Mouse (Mus musculus): ENCODE results near the gene Stab2.

DNA sequence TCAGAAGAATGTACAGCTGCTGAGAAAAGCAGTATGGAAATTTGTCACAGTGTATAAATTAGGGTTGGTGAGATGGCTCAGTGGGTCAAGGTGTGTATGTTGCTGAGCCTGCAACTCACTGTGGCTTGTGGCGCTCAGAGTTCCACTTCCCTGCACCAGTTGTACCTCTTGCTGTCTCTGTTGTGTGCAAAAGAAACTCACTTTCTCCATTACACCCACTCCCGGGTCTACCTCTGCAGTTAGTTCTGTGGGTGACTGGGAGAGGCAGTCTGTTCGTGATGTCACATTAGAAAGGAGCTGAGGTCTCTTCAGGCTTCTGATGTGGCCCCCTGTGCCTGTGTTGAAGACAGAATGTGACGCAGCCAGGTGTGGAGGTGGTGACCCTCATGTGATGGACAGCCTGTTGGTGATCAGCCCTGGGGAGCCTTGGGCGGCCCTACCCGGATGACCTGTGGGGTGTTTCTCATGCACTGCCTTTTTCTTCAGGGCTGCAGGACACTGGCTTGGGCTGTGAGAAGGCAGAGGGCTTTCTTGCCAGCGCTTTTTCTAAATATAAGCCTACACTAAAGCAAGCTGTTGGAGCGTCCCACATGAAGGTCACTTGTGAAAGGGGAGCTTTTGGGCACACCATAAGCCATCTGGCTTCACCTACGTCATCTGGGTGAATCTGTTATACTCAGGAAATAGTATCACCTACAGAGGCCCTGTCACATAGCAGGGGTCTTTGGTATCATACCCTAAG is 212.9 kb downstream of the Stab2 start:
- TF ChIP-seq CTCF (IDR thresholded peaks at IDR 0.05; ENCODE audit: low read depth) (no peak), EP300 (IDR thresholded peaks at IDR 0.05; ENCODE audit: low read depth) (no peak)
